Mouse (Mus musculus) effector memory CD4-positive, alpha-beta T cell, adult 7 months (primary cell): ENCODE measurements around the gene Ahcyl2. TPM values are rescaled to one million over a fixed set of nuclear protein-coding genes. Genes with fewer than 3 reads are reported as not detected.

Source experiments
- polyA plus RNA-seq: library from polyadenylated mRNA; unstranded; fragments of 100-300 nt; shearing (Covaris generic); gene quantifications from one replicate; pipeline ENCODE4 v1.2.1, GENCODE M21; 2017

Gene Ahcyl2
- 87.5 TPM for polyA plus RNA-seq

DNA sequence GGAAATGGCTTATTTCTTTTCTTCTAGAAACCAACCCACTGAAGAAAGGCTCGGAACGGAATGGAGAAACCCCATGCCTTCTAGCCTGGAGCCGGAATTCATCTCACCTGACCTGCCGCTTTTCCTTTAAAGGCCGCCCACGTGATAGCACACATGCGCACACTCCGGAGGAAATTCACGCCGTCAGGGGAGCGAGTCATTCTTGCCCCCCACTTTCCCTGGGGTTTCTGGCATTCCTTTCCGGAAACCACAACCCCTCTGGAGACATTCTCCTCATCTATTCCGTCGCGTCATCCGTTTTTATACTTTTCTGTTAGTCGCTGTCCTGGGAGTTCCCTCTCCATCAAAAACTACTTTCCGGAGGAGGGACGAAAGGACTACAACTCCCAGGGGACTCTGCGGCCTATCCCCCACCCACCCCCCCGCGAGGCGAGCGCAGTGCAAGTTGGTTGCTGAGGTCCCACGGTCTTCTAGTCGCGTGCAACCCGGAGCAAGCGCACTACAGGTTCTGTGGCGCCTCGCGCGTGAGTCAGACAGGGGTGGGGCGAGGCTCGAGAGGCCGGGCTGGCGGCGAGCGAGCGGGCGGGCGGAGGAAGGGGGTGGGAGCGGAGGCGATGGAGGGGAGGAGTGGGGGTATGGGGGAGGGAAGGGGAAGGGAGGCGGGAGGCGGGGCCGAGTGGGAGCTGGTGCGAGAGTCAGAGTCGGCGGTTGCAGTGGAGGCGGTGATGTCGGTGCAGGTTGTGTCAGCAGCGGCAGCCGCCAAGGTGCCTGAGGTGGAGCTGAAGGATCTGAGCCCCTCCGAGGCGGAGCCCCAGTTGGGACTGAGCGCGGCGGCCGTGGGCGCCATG, at the start of gene Ahcyl2:
Gene Ahcyl2 (plus strand): TSS at position 199 of the 848 bp plus-strand sequence.

DNA sequence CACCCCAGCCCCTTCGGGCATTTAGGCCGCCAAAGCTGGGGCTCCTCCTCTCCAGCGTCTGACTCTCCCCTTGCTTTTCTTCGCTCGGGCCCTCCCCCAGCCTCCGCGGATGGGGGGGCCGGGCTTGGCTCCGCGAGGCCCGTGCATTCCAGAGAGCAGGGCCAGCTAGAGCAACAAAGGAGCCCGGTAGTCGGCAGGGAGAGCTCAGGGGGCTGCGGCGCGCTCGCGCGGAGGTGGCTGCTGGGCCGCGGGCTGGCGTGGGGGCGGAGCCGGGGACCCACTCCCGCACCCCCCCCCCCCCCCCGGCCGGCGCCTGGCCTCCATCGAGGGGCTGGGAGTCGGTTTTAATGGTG, 32.5 kb upstream of the Ahcyl2 start, which contains the start of gene Smo:
Gene Smo (plus strand): TSS at position 168 of the 353 bp plus-strand sequence.

GRCm38 (mm10) chr6:29916530-29917382, 148.9 kb downstream of the Ahcyl2 start, which contains the start of gene Strip2:
Gene Strip2 (plus strand): TSS chr6:29917012.

Other genes with a start within 250 kb of the Ahcyl2 start
- 27.2 TPM for gene Irf5, start 241.4 kb upstream of the Ahcyl2 start, polyA plus RNA-seq
- 96.7 TPM for gene Tnpo3, start 158.1 kb upstream of the Ahcyl2 start, polyA plus RNA-seq
- 0.13 TPM for gene Tspan33, start 73.8 kb upstream of the Ahcyl2 start, polyA plus RNA-seq
- not detected for gene Smo, start 32.5 kb upstream of the Ahcyl2 start, polyA plus RNA-seq
- gene Strip2, start 149.0 kb downstream of the Ahcyl2 start, polyA plus RNA-seq, result 0.13 TPM